Mouse (Mus musculus): ENCODE measurements around the gene Wbp4. TPM values are rescaled to one million over a fixed set of nuclear protein-coding genes. Genes with fewer than 3 reads are reported as not detected.

The Wbp4 gene
- total and polyA plus RNA-seq, 3 experiments: 8.8 to 110 (median 82.6) TPM

DNA sequence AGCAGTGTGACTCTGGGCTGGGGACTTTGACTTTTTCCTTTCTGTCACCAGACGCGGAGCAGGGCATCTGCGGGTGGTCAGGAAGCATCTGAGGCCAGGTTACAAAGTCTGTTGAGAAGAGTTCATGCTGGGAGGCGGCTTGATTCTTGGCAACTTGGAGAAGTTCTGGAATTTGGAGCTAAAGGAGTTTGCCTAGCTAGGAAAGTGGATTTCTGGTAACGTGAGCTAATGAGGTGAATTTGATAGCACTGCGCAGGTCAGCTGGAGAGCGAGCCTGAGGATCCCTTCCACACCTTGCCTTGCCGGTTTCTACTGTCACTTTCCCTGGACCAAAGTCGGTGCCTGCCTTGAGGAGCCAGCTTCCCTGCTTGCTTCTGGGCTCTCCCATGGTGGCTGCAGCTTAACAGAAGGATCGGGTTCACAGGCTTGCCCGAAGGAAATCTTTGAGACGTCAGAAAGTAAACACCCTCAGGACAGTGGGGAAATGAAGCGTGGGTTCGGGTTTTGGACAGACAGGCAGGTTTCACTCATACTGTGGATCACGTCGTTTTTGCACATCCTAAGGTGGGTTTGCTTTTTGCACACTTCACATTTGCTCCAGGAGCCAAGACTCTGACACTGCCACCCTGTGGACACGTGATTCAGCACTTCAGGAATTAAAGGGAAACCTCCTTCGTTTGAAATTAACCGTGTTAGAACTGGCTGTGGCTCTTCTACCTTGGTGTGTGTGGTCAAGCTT is 5.8 kb upstream of the Wbp4 start:
- H3K9me3 ChIP-seq (replicated peaks): no peaks in the 10 kb centered on the region
- TF ChIP-seq GATA2 (IDR thresholded peaks at IDR 0.05; ENCODE audit: borderline replicate concordance, low read depth, low read length): no peak
- TF ChIP-seq TAL1 (conservative IDR thresholded peaks at IDR 0.05; ENCODE audit: low read depth, low read length): no peak
- no peak for TF ChIP-seq POLR2AphosphoS5 (IDR thresholded peaks at IDR 0.05; ENCODE audit: insufficient replicate concordance, low read depth, low read length)
- TF ChIP-seq CTCF (IDR thresholded peaks at IDR 0.05; ENCODE audit: low read depth, low read length): no peak
- no peak for TF ChIP-seq GATA1 (IDR thresholded peaks at IDR 0.05; ENCODE audit: borderline replicate concordance, low read length)
- H3K4me1 ChIP-seq (ENCODE audit: insufficient read depth, low read depth, low read length): peaks cover 41% of the 10 kb centered on the region
- ATAC-seq (ENCODE audit: extremely low read depth, insufficient number of reproducible peaks, low FRiP score, poor library complexity, severe bottlenecking) (peak; percentile 35; the same call in 1 of the 2 replicates), DNase-seq (ENCODE audit: low spot score) (peak; percentile 54)
- H3K27me3 ChIP-seq (ENCODE audit: insufficient read depth, low read length): no peaks in the 10 kb centered on the region
- peak overlapping the region; percentile 11; the same call in 1 of the 2 replicates for H3K4me3 ChIP-seq (ENCODE audit: low read depth, low read length)
- H3K36me3 ChIP-seq (replicated peaks): peaks cover 6% of the 10 kb centered on the region

- Histone ChIP-seq H3K4me3 (ENCODE audit: low read depth, low read length) (no peak overlapping the region), H3K4me1 (ENCODE audit: insufficient read depth, low read depth, low read length) (peaks cover 41% of the 10 kb centered on the region), H3K27me3 (ENCODE audit: insufficient read depth, low read length) (no peaks in the 10 kb centered on the region), H3K9me3 (replicated peaks) (no peaks in the 10 kb centered on the region), H3K36me3 (replicated peaks) (peaks cover 6% of the 10 kb centered on the region)
- no peak for ATAC-seq (ENCODE audit: extremely low read depth, insufficient number of reproducible peaks, low FRiP score, poor library complexity, severe bottlenecking)
- no peak for DNase-seq (ENCODE audit: low spot score)
- TF ChIP-seq GATA2 (IDR thresholded peaks at IDR 0.05; ENCODE audit: borderline replicate concordance, low read depth, low read length) (no peak), TAL1 (conservative IDR thresholded peaks at IDR 0.05; ENCODE audit: low read depth, low read length) (no peak), CTCF (IDR thresholded peaks at IDR 0.05; ENCODE audit: low read depth, low read length) (no peak), GATA1 (IDR thresholded peaks at IDR 0.05; ENCODE audit: borderline replicate concordance, low read length) (no peak), POLR2AphosphoS5 (IDR thresholded peaks at IDR 0.05; ENCODE audit: insufficient replicate concordance, low read depth, low read length) (no peak)
Measured at GRCm38 (mm10) chr14:79486617-79486992, 5.3 kb upstream of the Wbp4 start.

DNA sequence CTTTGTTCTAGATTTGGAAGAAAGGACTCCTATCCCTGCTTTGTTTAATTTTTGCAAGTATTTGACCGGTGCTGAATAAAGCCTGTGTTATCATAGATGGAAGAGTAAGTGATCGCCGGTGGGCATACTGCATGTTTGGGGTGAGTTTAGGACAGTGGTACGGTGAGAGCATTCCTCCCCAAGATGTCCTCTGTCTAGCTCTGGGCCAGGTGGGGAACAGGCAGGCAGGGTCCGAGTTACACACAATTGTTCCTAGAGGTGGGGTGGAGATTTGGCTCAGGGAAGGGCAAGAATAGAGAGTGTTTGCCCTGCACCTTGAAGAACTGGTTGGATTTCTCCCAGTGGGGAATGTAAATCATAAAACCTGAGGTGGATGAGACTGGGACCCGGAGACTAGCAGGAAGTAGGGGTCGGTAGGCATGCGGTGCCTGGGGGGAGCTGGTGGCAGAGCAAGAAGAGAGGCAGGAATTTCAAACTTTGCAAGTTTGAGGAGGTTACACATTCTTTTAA is 2.3 kb upstream of the Wbp4 start:
- Histone ChIP-seq H3K4me3 (ENCODE audit: low read depth, low read length) (no peak overlapping the region), H3K27me3 (ENCODE audit: insufficient read depth, low read length) (no peaks in the 10 kb centered on the region), H3K4me1 (ENCODE audit: insufficient read depth, low read depth, low read length) (peaks cover 53% of the 10 kb centered on the region), H3K36me3 (replicated peaks) (peaks cover 16% of the 10 kb centered on the region), H3K9me3 (replicated peaks) (no peaks in the 10 kb centered on the region)
- DNase-seq (ENCODE audit: low spot score) (no peak), ATAC-seq (ENCODE audit: extremely low read depth, insufficient number of reproducible peaks, low FRiP score, poor library complexity, severe bottlenecking) (no peak)
- no peak for TF ChIP-seq GATA1 (IDR thresholded peaks at IDR 0.05; ENCODE audit: borderline replicate concordance, low read length)
- no peak for TF ChIP-seq POLR2AphosphoS5 (IDR thresholded peaks at IDR 0.05; ENCODE audit: insufficient replicate concordance, low read depth, low read length)
- no peak for TF ChIP-seq TAL1 (conservative IDR thresholded peaks at IDR 0.05; ENCODE audit: low read depth, low read length)
- no peak for TF ChIP-seq GATA2 (IDR thresholded peaks at IDR 0.05; ENCODE audit: borderline replicate concordance, low read depth, low read length)
- no peak for TF ChIP-seq CTCF (IDR thresholded peaks at IDR 0.05; ENCODE audit: low read depth, low read length)

- Histone ChIP-seq H3K36me3 (replicated peaks) (peaks cover 22% of the 10 kb centered on the region), H3K9me3 (replicated peaks) (no peaks in the 10 kb centered on the region), H3K27me3 (ENCODE audit: insufficient read depth, low read length) (no peaks in the 10 kb centered on the region), H3K4me3 (ENCODE audit: low read depth, low read length) (peak overlapping the region; percentile 84), H3K4me1 (ENCODE audit: insufficient read depth, low read depth, low read length) (peaks cover 53% of the 10 kb centered on the region)
- no peak for ATAC-seq (ENCODE audit: extremely low read depth, insufficient number of reproducible peaks, low FRiP score, poor library complexity, severe bottlenecking)
- peak; percentile 29 for DNase-seq (ENCODE audit: low spot score)
- TF ChIP-seq TAL1 (conservative IDR thresholded peaks at IDR 0.05; ENCODE audit: low read depth, low read length) (no peak), POLR2AphosphoS5 (IDR thresholded peaks at IDR 0.05; ENCODE audit: insufficient replicate concordance, low read depth, low read length) (no peak), CTCF (IDR thresholded peaks at IDR 0.05; ENCODE audit: low read depth, low read length) (no peak)
Measured at GRCm38 (mm10) chr14:79482747-79483355, 1.5 kb upstream of the Wbp4 start.

GRCm38 (mm10) chr14:79482251-79482661 is 936 bp upstream of the Wbp4 start:
- peaks cover 26% of the 10 kb centered on the region for H3K36me3 ChIP-seq (replicated peaks)
- no peaks in the 10 kb centered on the region for H3K27me3 ChIP-seq (ENCODE audit: insufficient read depth, low read length)
- H3K9me3 ChIP-seq (replicated peaks): no peaks in the 10 kb centered on the region
- peak overlapping the region; percentile 84 for H3K4me3 ChIP-seq (ENCODE audit: low read depth, low read length)
- DNase-seq (ENCODE audit: low spot score) (no peak), ATAC-seq (ENCODE audit: extremely low read depth, insufficient number of reproducible peaks, low FRiP score, poor library complexity, severe bottlenecking) (no peak)
- no peak for TF ChIP-seq GATA1 (IDR thresholded peaks at IDR 0.05; ENCODE audit: borderline replicate concordance, low read length)
- H3K4me1 ChIP-seq (ENCODE audit: insufficient read depth, low read depth, low read length): peaks cover 47% of the 10 kb centered on the region

GRCm38 (mm10) chr14:79480624-79481338 is 539 bp downstream of the Wbp4 start, which contains the start of gene Elf1:
Elf1 (plus strand) TSS chr14:79481194.
- peaks cover 38% of the 10 kb centered on the region for H3K4me1 ChIP-seq (ENCODE audit: insufficient read depth, low read depth, low read length)
- H3K27me3 ChIP-seq (ENCODE audit: insufficient read depth, low read length): no peaks in the 10 kb centered on the region
- no peak for TF ChIP-seq GATA1 (IDR thresholded peaks at IDR 0.05; ENCODE audit: borderline replicate concordance, low read length)
- peak; percentile 15; the same call in 1 of the 2 replicates for TF ChIP-seq POLR2AphosphoS5 (IDR thresholded peaks at IDR 0.05; ENCODE audit: insufficient replicate concordance, low read depth, low read length)
- ATAC-seq (ENCODE audit: extremely low read depth, insufficient number of reproducible peaks, low FRiP score, poor library complexity, severe bottlenecking): no peak
- peak; percentile 94 for DNase-seq (ENCODE audit: low spot score)
- peaks cover 32% of the 10 kb centered on the region for H3K36me3 ChIP-seq (replicated peaks)
- peak within 1 kb of the TSS; percentile 84 for H3K4me3 ChIP-seq (ENCODE audit: low read depth, low read length)
- H3K9me3 ChIP-seq (replicated peaks): no peaks in the 10 kb centered on the region
